Mouse (Mus musculus) CD4-positive, CD25-positive, alpha-beta regulatory T cell, adult 2 months (primary cell): ENCODE measurements around the gene Gm47959.
A peak's percentile ranks its signal among the peaks of the same experiment; 100 is the strongest.
"Not testable (repeated sequence)": the region's sequence is repeated elsewhere in the genome, so short reads cannot be mapped to it uniquely, and the experiment has no call there.

ENCODE experiments used
- DNase-seq: peaks from one replicate; pipeline ENCODE4 v3.0.0-alpha.2; 2012; ENCODE audit warnings: low read depth, low spot score

Gene Gm47959

GRCm38 (mm10) chr1:83000306-83000705, at the start of gene Gm47959:
Gene Gm47959, plus strand, starts transcription at chr1:83000548.
- not testable (repeated sequence) for DNase-seq

GRCm38 (mm10) chr1:82955913-82956312, 44.4 kb upstream of the Gm47959 start, which contains the start of gene Gm7544:
Gene Gm7544, minus strand, starts transcription at chr1:82956013.
- DNase-seq = not testable (repeated sequence)

- no peak for DNase-seq
Measured at GRCm38 (mm10) chr1:82959870-82960385, 40.4 kb upstream of the Gm47959 start, which contains the start of gene Gm47955. Gene Gm47955, plus strand, starts transcription at chr1:82960286.

- DNase-seq = no peak
Measured at GRCm38 (mm10) chr1:82966413-82966812, 33.9 kb upstream of the Gm47959 start.

- DNase-seq = no peak
Measured at GRCm38 (mm10) chr1:82972046-82972445, 28.3 kb upstream of the Gm47959 start.

- DNase-seq = peak; percentile 27
Measured at GRCm38 (mm10) chr1:82973244-82973643, 27.1 kb upstream of the Gm47959 start.

- DNase-seq = peak; percentile 76
Measured at GRCm38 (mm10) chr1:82973901-82974300, 26.4 kb upstream of the Gm47959 start.

- DNase-seq = peak; percentile 25
Measured at GRCm38 (mm10) chr1:82974342-82974741, 26.0 kb upstream of the Gm47959 start.

- peak; percentile 55 for DNase-seq
Measured at GRCm38 (mm10) chr1:82975750-82976149, 24.6 kb upstream of the Gm47959 start.

GRCm38 (mm10) chr1:82977840-82978239, 22.5 kb upstream of the Gm47959 start:
- no peak for DNase-seq

GRCm38 (mm10) chr1:82986738-82987137, 13.6 kb upstream of the Gm47959 start:
- DNase-seq = no peak

GRCm38 (mm10) chr1:82987530-82988198, 12.7 kb upstream of the Gm47959 start:
- DNase-seq = peak; percentile 88

- DNase-seq = no peak
Measured at GRCm38 (mm10) chr1:82991062-82991461, 9.3 kb upstream of the Gm47959 start.

GRCm38 (mm10) chr1:82991596-82991995, 8.8 kb upstream of the Gm47959 start:
- DNase-seq = no peak

GRCm38 (mm10) chr1:82992093-82992492, 8.3 kb upstream of the Gm47959 start:
- no peak for DNase-seq

- no peak for DNase-seq
Measured at GRCm38 (mm10) chr1:82993947-82994346, 6.4 kb upstream of the Gm47959 start.

- DNase-seq = peak; percentile 78
Measured at GRCm38 (mm10) chr1:83006218-83007179, 6.2 kb downstream of the Gm47959 start.

GRCm38 (mm10) chr1:83007471-83007870, 7.1 kb downstream of the Gm47959 start:
- DNase-seq = no peak

GRCm38 (mm10) chr1:83014477-83014876, 14.1 kb downstream of the Gm47959 start:
- no peak for DNase-seq

- no peak for DNase-seq
Measured at GRCm38 (mm10) chr1:83015329-83015879, 15.1 kb downstream of the Gm47959 start.

- DNase-seq = no peak
Measured at GRCm38 (mm10) chr1:83016556-83016955, 16.2 kb downstream of the Gm47959 start.

GRCm38 (mm10) chr1:83031950-83032349, 31.6 kb downstream of the Gm47959 start:
- no peak for DNase-seq
